In genomic region chr2:129585904-129586514, GRCm38 (mm10) we compare ENCODE assay signal across 13 mouse cellular contexts. TPM values are rescaled to one million over a fixed set of nuclear protein-coding genes. Genes with fewer than 3 reads are reported as not detected.
A peak's percentile ranks its signal among the peaks of the same experiment; 100 is the strongest.
DNase-seq lines count a peak whose midpoint lies in the region; ATAC-seq and TF ChIP-seq lines count a peak whose summit lies in the region.
"Had no signal": no experiment of that assay in that cellular context is flagged by ENCODE, and none has a peak within 500 bp of the region (broad histone marks: within the 10 kb centered on the region; RNA-seq: fewer than 3 reads in every experiment).

No protein-coding gene starts in this region.

- no peak for DNase-seq in forebrain, embryonic 14.5 days (ENCODE audit: low spot score)
- no peak for DNase-seq in midbrain, embryonic 10.5 days (ENCODE audit: low spot score)
- no peak for DNase-seq in hindbrain, postnatal 0 days (ENCODE audit: low spot score)
- no peak for DNase-seq in layer of hippocampus, postnatal 25 days (ENCODE audit: extremely low spot score in 1 of 2, low spot score in 1 of 2)
- DNase-seq: retina, postnatal 1 day; thymus, postnatal 4 days had no signal

- no peaks in the 10 kb centered on the region for H3K27me3 ChIP-seq in forebrain, embryonic 14.5 days (replicated peaks; ENCODE audit: control insufficient read depth, insufficient read depth, low read length)
- no peaks in the 10 kb centered on the region for H3K27me3 ChIP-seq in forebrain, embryonic 15.5 days
- no peaks in the 10 kb centered on the region for H3K27me3 ChIP-seq in midbrain, embryonic 10.5 days (ENCODE audit: low read depth, poor library complexity, severe bottlenecking)
- H3K27me3 ChIP-seq in midbrain, embryonic 16.5 days (ENCODE audit: control insufficient read depth, insufficient read depth, low read depth, low read length): no peaks in the 10 kb centered on the region
- H3K27me3 ChIP-seq in hindbrain, postnatal 0 days (ENCODE audit: insufficient read depth, low read length): no peaks in the 10 kb centered on the region

- H3K4me1 ChIP-seq in forebrain, embryonic 14.5 days (ENCODE audit: control insufficient read depth, insufficient read depth, low read length): peaks cover 4% of the 10 kb centered on the region
- peaks cover 12% of the 10 kb centered on the region; the same call in 1 of the 2 replicates for H3K4me1 ChIP-seq in forebrain, embryonic 15.5 days
- H3K4me1 ChIP-seq in midbrain, embryonic 10.5 days: peaks cover 23% of the 10 kb centered on the region
- peaks cover 8% of the 10 kb centered on the region for H3K4me1 ChIP-seq in midbrain, embryonic 16.5 days (ENCODE audit: control insufficient read depth, insufficient read depth, low read length)
- H3K4me1 ChIP-seq in bone marrow macrophage, adult 2 months (ENCODE audit: control insufficient read depth, insufficient read depth, low read length): peaks cover 71% of the 10 kb centered on the region
- H3K4me1 ChIP-seq in hindbrain, postnatal 0 days (ENCODE audit: insufficient read depth, low read length): no peaks in the 10 kb centered on the region

- no peak overlapping the region for H3K4me2 ChIP-seq in forebrain, embryonic 14.5 days (ENCODE audit: low read length)
- no peak overlapping the region for H3K4me2 ChIP-seq in forebrain, embryonic 15.5 days (replicated peaks)
- no peak overlapping the region for H3K4me2 ChIP-seq in midbrain, embryonic 16.5 days (ENCODE audit: low read length)
- H3K4me2 ChIP-seq in hindbrain, postnatal 0 days (ENCODE audit: low read depth, low read length): no peak overlapping the region

- 0 out of 2 replicates have a peak overlapping the region, but pooled peaks have one; percentile 16 for H3K27ac ChIP-seq in forebrain, embryonic 14.5 days (ENCODE audit: low read depth, low read length)
- H3K27ac ChIP-seq in forebrain, embryonic 15.5 days (replicated peaks): no peak overlapping the region
- H3K27ac ChIP-seq in midbrain, embryonic 10.5 days (replicated peaks): 0 out of 2 replicates have a peak overlapping the region, but pooled peaks have one; percentile 10
- H3K27ac ChIP-seq in midbrain, embryonic 16.5 days (ENCODE audit: low read length): no peak overlapping the region
- peak overlapping the region; percentile 90 for H3K27ac ChIP-seq in bone marrow macrophage, adult 2 months (ENCODE audit: insufficient read depth, low read depth, low read length)
- H3K27ac ChIP-seq in hindbrain, postnatal 0 days: no peak overlapping the region; the same call in 1 of the 2 replicates

- TF ChIP-seq CTCF in bone marrow macrophage, adult 2 months (IDR thresholded peaks at IDR 0.05; ENCODE audit: low read depth, low read length): no peak
- no peak for TF ChIP-seq CTCF in hindbrain, postnatal 0 days (IDR thresholded peaks at IDR 0.05; ENCODE audit: low read depth)

- H3K9ac ChIP-seq in forebrain, embryonic 14.5 days (ENCODE audit: low read length): no peak overlapping the region
- no peak overlapping the region for H3K9ac ChIP-seq in forebrain, embryonic 15.5 days (replicated peaks)
- no peak overlapping the region for H3K9ac ChIP-seq in midbrain, embryonic 16.5 days (ENCODE audit: low read depth, low read length)
- H3K9ac ChIP-seq in hindbrain, postnatal 0 days (replicated peaks; ENCODE audit: low read length): no peak overlapping the region

- no peak for TF ChIP-seq POLR2A in bone marrow macrophage, adult 2 months (IDR thresholded peaks at IDR 0.05; ENCODE audit: borderline replicate concordance, low read depth, low read length)

- no peaks in the 10 kb centered on the region for H3K9me3 ChIP-seq in forebrain, embryonic 14.5 days (replicated peaks; ENCODE audit: control insufficient read depth, low read length)
- H3K9me3 ChIP-seq in forebrain, embryonic 15.5 days: no peaks in the 10 kb centered on the region
- no peaks in the 10 kb centered on the region for H3K9me3 ChIP-seq in midbrain, embryonic 10.5 days (replicated peaks)
- H3K9me3 ChIP-seq in midbrain, embryonic 16.5 days (replicated peaks; ENCODE audit: control insufficient read depth, low read length, poor library complexity, severe bottlenecking): no peaks in the 10 kb centered on the region
- H3K9me3 ChIP-seq in hindbrain, postnatal 0 days (ENCODE audit: low read length): no peaks in the 10 kb centered on the region

- H3K4me3 ChIP-seq in forebrain, embryonic 14.5 days (ENCODE audit: low read depth, low read length): no peak overlapping the region
- no peak overlapping the region for H3K4me3 ChIP-seq in forebrain, embryonic 15.5 days
- H3K4me3 ChIP-seq in midbrain, embryonic 10.5 days: no peak overlapping the region
- H3K4me3 ChIP-seq in midbrain, embryonic 16.5 days (ENCODE audit: low read depth, low read length): no peak overlapping the region
- H3K4me3 ChIP-seq in bone marrow macrophage, adult 2 months (ENCODE audit: insufficient read depth, low read length): no peak overlapping the region
- H3K4me3 ChIP-seq in hindbrain, postnatal 0 days (ENCODE audit: low read length): no peak overlapping the region

- no peak for ATAC-seq in forebrain, embryonic 14.5 days
- ATAC-seq in forebrain, embryonic 15.5 days (replicated peaks): no peak
- ATAC-seq in midbrain, embryonic 16.5 days: no peak
- ATAC-seq in monocyte, adult 5-6 weeks (replicated peaks; ENCODE audit: insufficient number of reproducible peaks, low FRiP score, low TSS enrichment, poor library complexity, severe bottlenecking): peak; percentile 94
- ATAC-seq in hindbrain, postnatal 0 days: no peak

- no peaks in the 10 kb centered on the region for H3K36me3 ChIP-seq in forebrain, embryonic 14.5 days (ENCODE audit: control insufficient read depth, insufficient read depth, low read length)
- no peaks in the 10 kb centered on the region for H3K36me3 ChIP-seq in forebrain, embryonic 15.5 days
- H3K36me3 ChIP-seq in midbrain, embryonic 10.5 days: no peaks in the 10 kb centered on the region
- H3K36me3 ChIP-seq in midbrain, embryonic 16.5 days (ENCODE audit: control insufficient read depth, insufficient read depth, low read length): no peaks in the 10 kb centered on the region
- H3K36me3 ChIP-seq in hindbrain, postnatal 0 days (ENCODE audit: insufficient read depth, low read length): no peaks in the 10 kb centered on the region

- WGBS in forebrain, embryonic 14.5 days: 80% methylated on average over 11 of the region's 11 CpGs
- WGBS in forebrain, embryonic 15.5 days: 78% methylated on average over 11 of the region's 11 CpGs
- 82% methylated on average over 11 of the region's 11 CpGs for WGBS in midbrain, embryonic 10.5 days
- 80% methylated on average over 11 of the region's 11 CpGs for WGBS in midbrain, embryonic 16.5 days
- WGBS in hindbrain, postnatal 0 days: 76% methylated on average over 11 of the region's 11 CpGs

RNA-seq across cellular contexts. Expression of gene Sirpa, which starts 6.6 kb away (rescaled TPM):
- 24.8 and 31.0 TPM in 2 replicates for polyA plus RNA-seq in forebrain, embryonic 14.5 days (2014; fragmentation: Nextera tagmentation; extraction: Ambion mirVana)
- 26.7 and 28.5 TPM in 2 replicates for polyA plus RNA-seq in forebrain, embryonic 15.5 days (2015; fragmentation: Nextera tagmentation; extraction: Ambion mirVana)
- polyA plus RNA-seq in midbrain, embryonic 10.5 days (2016; fragmentation: Nextera tagmentation; extraction: Ambion mirVana): 15.7 and 16.0 TPM in 2 replicates
- polyA plus RNA-seq in midbrain, embryonic 16.5 days (2015; fragmentation: Nextera tagmentation; extraction: Ambion mirVana): 41.3 and 45.9 TPM in 2 replicates
- 1,284 and 1,400 TPM in 2 replicates for polyA plus RNA-seq in bone marrow macrophage, adult 2 months (2012; ENCODE audit: insufficient read depth, insufficient read length, missing spikeins)
- 334 to 497 TPM (median 494 TPM) in 3 replicates for total RNA-seq in monocyte, adult 5-6 weeks (2017)
- 87.7 and 135 TPM in 2 replicates for total RNA-seq in hindbrain, postnatal 0 days (2014; rRNA removed)
- 35.8 and 37.1 TPM in 2 replicates for polyA plus RNA-seq in hindbrain, postnatal 0 days (2015; fragmentation: Nextera tagmentation; extraction: Ambion mirVana)
- total RNA-seq in layer of hippocampus, postnatal 25 days (2021): 100 to 1,000 TPM; 284 to 286 TPM

RNA-seq across cellular contexts. Expression of gene F830045P16Rik, which starts 49.6 kb away (rescaled TPM):
- not detected in 2 replicates for polyA plus RNA-seq in forebrain, embryonic 14.5 days (2014; fragmentation: Nextera tagmentation; extraction: Ambion mirVana)
- polyA plus RNA-seq in forebrain, embryonic 15.5 days (2015; fragmentation: Nextera tagmentation; extraction: Ambion mirVana): not detected in 2 replicates
- not detected in 2 replicates for polyA plus RNA-seq in midbrain, embryonic 10.5 days (2016; fragmentation: Nextera tagmentation; extraction: Ambion mirVana)
- not detected in 2 replicates for polyA plus RNA-seq in midbrain, embryonic 16.5 days (2015; fragmentation: Nextera tagmentation; extraction: Ambion mirVana)
- polyA plus RNA-seq in bone marrow macrophage, adult 2 months (2012; ENCODE audit: insufficient read depth, insufficient read length, missing spikeins): 0.28 and 0.41 TPM in 2 replicates
- total RNA-seq in monocyte, adult 5-6 weeks (2017): 0.67 TPM in 1 of 3 replicates, not detected in the others
- total RNA-seq in hindbrain, postnatal 0 days (2014; rRNA removed): not detected in 2 replicates
- polyA plus RNA-seq in hindbrain, postnatal 0 days (2015; fragmentation: Nextera tagmentation; extraction: Ambion mirVana): not detected in 2 replicates
- total RNA-seq in layer of hippocampus, postnatal 25 days (2021): under 1 TPM in 1 of 2 experiments, not detected in 1; 0.44 TPM
- total RNA-seq: gastrocnemius, adult 8-10 months had no signal
- polyA plus RNA-seq: embryonic facial prominence, embryonic 11.5 days; intestine, embryonic 14.5 days had no signal

Comparison
In these comparisons a context has a peak if more than half of its experiments do, and no peak if none do; other contexts are left out.
1. H3K27ac ChIP-seq: peak in forebrain, embryonic 14.5 days (single experiment), midbrain, embryonic 10.5 days (single experiment) and bone marrow macrophage, adult 2 months (single experiment); none in forebrain, embryonic 15.5 days (single experiment), midbrain, embryonic 16.5 days (single experiment) and hindbrain, postnatal 0 days (single experiment).
2. RNA of gene Sirpa, which starts 6.6 kb away (polyA plus RNA-seq): 1,284 to 1,400 TPM in bone marrow macrophage, adult 2 months; 41.3 to 45.9 TPM in midbrain, embryonic 16.5 days, 35.8 to 37.1 TPM in hindbrain, postnatal 0 days, 26.7 to 28.5 TPM in forebrain, embryonic 15.5 days, 24.8 to 31.0 TPM in forebrain, embryonic 14.5 days and 15.7 to 16.0 TPM in midbrain, embryonic 10.5 days; every median in the first group is over 10 times any median in the second.